Mouse (Mus musculus): ENCODE results near the gene Kctd5.

GRCm38 (mm10) chr17:24090575-24090974, 17.3 kb upstream of the Kctd5 start:
- TF ChIP-seq CTCF (IDR thresholded peaks at IDR 0.05; ENCODE audit: low read depth) (no peak), EP300 (IDR thresholded peaks at IDR 0.05; ENCODE audit: low read depth) (no peak)
